Mouse (Mus musculus) liver, postnatal 0 days (tissue): ENCODE results near the gene Il3ra.

ENCODE experiments used
- CTCF ChIP-seq: sonication (generic); IDR thresholded peaks from 2 replicates; pipeline ENCODE4 v1.5.1; 2016; ENCODE audit warnings: antibody characterized with exemption, low read depth
- EP300 ChIP-seq: IDR thresholded peaks from 2 replicates; pipeline ENCODE4 v1.6.1; 2016; ENCODE audit warnings: antibody characterized with exemption, low read depth, mild to moderate bottlenecking

DNA sequence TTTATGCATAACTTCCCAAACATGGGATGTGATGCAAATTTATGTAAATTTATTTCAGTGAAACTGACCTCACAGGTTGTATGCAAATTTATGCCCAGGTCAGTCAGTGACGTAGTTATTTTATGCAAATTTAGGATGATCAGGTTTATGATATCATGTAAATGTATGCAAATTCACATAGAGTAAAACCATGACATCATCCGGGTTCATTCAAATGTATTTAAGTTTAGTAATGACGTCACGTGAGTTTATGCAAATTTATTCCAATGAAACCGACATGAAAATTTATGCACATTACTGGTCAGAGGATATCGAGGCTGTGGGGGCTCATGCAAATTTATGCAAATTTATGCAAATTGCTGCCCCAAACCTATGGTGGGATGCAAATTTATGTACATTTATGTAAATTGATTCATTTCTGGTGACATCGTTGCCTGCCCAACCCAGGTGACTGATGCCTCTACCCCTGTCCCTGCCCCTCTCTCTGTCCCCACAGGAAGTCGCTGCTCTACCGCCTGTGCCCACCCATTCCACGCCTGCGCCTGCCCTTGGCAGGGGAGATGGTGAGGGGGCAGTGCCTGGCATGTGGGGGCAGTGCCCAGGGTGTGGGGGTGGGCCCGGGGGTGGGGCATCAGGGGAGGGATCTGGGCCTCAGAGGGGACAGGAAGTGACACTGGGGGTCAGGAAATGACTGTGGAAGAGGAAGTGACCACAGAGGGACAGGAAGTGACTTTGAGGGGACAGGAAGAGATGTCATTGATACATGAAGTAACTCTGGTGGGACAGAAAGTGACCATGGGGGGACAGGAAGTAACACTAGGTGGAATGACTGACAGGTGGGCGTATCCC, 8.7 kb downstream of the Il3ra start:
- no peak for TF ChIP-seq CTCF
- no peak for TF ChIP-seq EP300
